Comparison of ENCODE assay signal across 20 mouse cellular contexts in genomic region chr19:7225096-7225690, GRCm38 (mm10). TPM values are rescaled to one million over a fixed set of nuclear protein-coding genes. Genes with fewer than 3 reads are reported as not detected.
DNase-seq lines count a peak whose midpoint lies in the region; ATAC-seq lines count a peak whose summit lies in the region.
"Had no signal": no experiment of that assay in that cellular context is flagged by ENCODE, and none has a peak within 500 bp of the region (broad histone marks: within the 10 kb centered on the region; RNA-seq: fewer than 3 reads in every experiment).

No protein-coding gene starts in this region.

- H3K9me3 ChIP-seq in kidney, embryonic 15.5 days (replicated peaks), result no peaks in the 10 kb centered on the region
- no peaks in the 10 kb centered on the region for H3K9me3 ChIP-seq in liver, embryonic 11.5 days (ENCODE audit: control insufficient read depth, low read length)
- H3K9me3 ChIP-seq in hindbrain, embryonic 12.5 days (replicated peaks), result no peaks in the 10 kb centered on the region
- H3K9me3 ChIP-seq: embryonic facial prominence, embryonic 13.5 days; forebrain, embryonic 12.5 days; heart, embryonic 13.5 days had no signal

- 0 out of 2 replicates have a peak, but pooled peaks cover 2% of the 10 kb centered on the region for H3K4me1 ChIP-seq in kidney, embryonic 15.5 days
- H3K4me1 ChIP-seq in liver, embryonic 11.5 days (replicated peaks; ENCODE audit: control insufficient read depth, insufficient read depth, low read length), result no peaks in the 10 kb centered on the region
- no peaks in the 10 kb centered on the region for H3K4me1 ChIP-seq in hindbrain, embryonic 12.5 days
- H3K4me1 ChIP-seq: embryonic facial prominence, embryonic 13.5 days; forebrain, embryonic 12.5 days had no signal

- no peak overlapping the region for H3K27ac ChIP-seq in kidney, embryonic 15.5 days
- H3K27ac ChIP-seq in liver, embryonic 11.5 days (ENCODE audit: low read depth, low read length), result no peak overlapping the region
- no peak overlapping the region for H3K27ac ChIP-seq in hindbrain, embryonic 12.5 days
- H3K27ac ChIP-seq: embryonic facial prominence, embryonic 13.5 days; forebrain, embryonic 12.5 days; heart, embryonic 13.5 days had no signal

- H3K4me3 ChIP-seq in kidney, embryonic 15.5 days (replicated peaks), result no peak overlapping the region
- H3K4me3 ChIP-seq in liver, embryonic 11.5 days (ENCODE audit: low read depth, low read length), result no peak overlapping the region
- H3K4me3 ChIP-seq in hindbrain, embryonic 12.5 days, result no peak overlapping the region
- H3K4me3 ChIP-seq: embryonic facial prominence, embryonic 13.5 days; forebrain, embryonic 12.5 days; heart, embryonic 13.5 days had no signal

- DNase-seq in kidney, adult 18-20 months, result peak; percentile 42
- peak; percentile 69 for DNase-seq in adipocyte (ENCODE audit: low spot score)
- peak; percentile 81 for DNase-seq in kidney, adult 9 months
- DNase-seq in kidney, postnatal 36 days, result peak; percentile 71 to 72
- no peak for DNase-seq in liver, embryonic 11.5 days (ENCODE audit: low spot score)
- DNase-seq: adrenal gland, adult 8-10 months; adrenal gland, postnatal 36 days; cerebellum, adult 11 months; cerebellum, adult 8-10 months; cerebellum, postnatal 14 days; gastrocnemius, postnatal 10 days; heart, postnatal 36 days had no signal

- H3K4me2 ChIP-seq in kidney, embryonic 15.5 days, result no peak overlapping the region
- no peak overlapping the region for H3K4me2 ChIP-seq in liver, embryonic 11.5 days
- no peak overlapping the region for H3K4me2 ChIP-seq in hindbrain, embryonic 12.5 days (replicated peaks)
- H3K4me2 ChIP-seq: embryonic facial prominence, embryonic 13.5 days; forebrain, embryonic 12.5 days; heart, embryonic 13.5 days had no signal

- no peak overlapping the region for H3K9ac ChIP-seq in kidney, embryonic 15.5 days
- H3K9ac ChIP-seq in liver, embryonic 11.5 days (ENCODE audit: low read depth, low read length), result no peak overlapping the region
- H3K9ac ChIP-seq in hindbrain, embryonic 12.5 days, result no peak overlapping the region; the same call in 1 of the 2 replicates
- H3K9ac ChIP-seq: embryonic facial prominence, embryonic 13.5 days; forebrain, embryonic 12.5 days; heart, embryonic 13.5 days had no signal

- no peaks in the 10 kb centered on the region for H3K27me3 ChIP-seq in kidney, embryonic 15.5 days
- H3K27me3 ChIP-seq in liver, embryonic 11.5 days (replicated peaks; ENCODE audit: control insufficient read depth, insufficient read depth, low read length), result no peaks in the 10 kb centered on the region
- H3K27me3 ChIP-seq in hindbrain, embryonic 12.5 days, result no peaks in the 10 kb centered on the region
- H3K27me3 ChIP-seq: CH12.LX; embryonic facial prominence, embryonic 13.5 days; forebrain, embryonic 12.5 days; heart, embryonic 13.5 days had no signal

- no peak for ATAC-seq in kidney, embryonic 15.5 days (replicated peaks; ENCODE audit: low FRiP score)
- no peak for ATAC-seq in liver, embryonic 11.5 days (replicated peaks; ENCODE audit: low FRiP score)
- ATAC-seq in hindbrain, embryonic 12.5 days (ENCODE audit: low FRiP score), result no peak
- ATAC-seq: forebrain, embryonic 16.5 days; hindbrain, embryonic 16.5 days had no signal

- WGBS in kidney, embryonic 15.5 days, result 78% methylated on average over 9 of the region's 9 CpGs
- 83% methylated on average over 9 of the region's 9 CpGs for WGBS in liver, embryonic 11.5 days
- 87% methylated on average over 9 of the region's 9 CpGs for WGBS in hindbrain, embryonic 12.5 days

- H3K36me3 ChIP-seq in kidney, embryonic 15.5 days, result peaks cover 48% of the 10 kb centered on the region
- H3K36me3 ChIP-seq in liver, embryonic 11.5 days (ENCODE audit: control insufficient read depth, insufficient read depth, low read length), result peaks cover 33% of the 10 kb centered on the region
- peaks cover 44% of the 10 kb centered on the region for H3K36me3 ChIP-seq in hindbrain, embryonic 12.5 days

RNA-seq across cellular contexts. Expression of gene Cox8a, which starts 7.8 kb away (rescaled TPM):
- 1,089 and 1,191 TPM in 2 replicates for polyA plus RNA-seq in kidney, embryonic 15.5 days (2015; fragmentation: Nextera tagmentation; extraction: Ambion mirVana)
- polyA plus RNA-seq in liver, embryonic 11.5 days (2014; fragmentation: Nextera tagmentation; extraction: Ambion mirVana), result 1,017 and 1,108 TPM in 2 replicates
- 715 and 817 TPM in 2 replicates for polyA plus RNA-seq in hindbrain, embryonic 12.5 days (2016; fragmentation: Nextera tagmentation; extraction: Ambion mirVana)

RNA-seq across cellular contexts. Expression of gene Naa40, which starts 15.8 kb away (rescaled TPM):
- 74.6 and 75.3 TPM in 2 replicates for polyA plus RNA-seq in kidney, embryonic 15.5 days (2015; fragmentation: Nextera tagmentation; extraction: Ambion mirVana)
- polyA plus RNA-seq in liver, embryonic 11.5 days (2014; fragmentation: Nextera tagmentation; extraction: Ambion mirVana), result 70.7 and 76.0 TPM in 2 replicates
- polyA plus RNA-seq in hindbrain, embryonic 12.5 days (2016; fragmentation: Nextera tagmentation; extraction: Ambion mirVana), result 75.9 and 77.6 TPM in 2 replicates

RNA-seq across cellular contexts. Expression of gene Otub1, which starts 19.1 kb away (rescaled TPM):
- 206 and 224 TPM in 2 replicates for polyA plus RNA-seq in kidney, embryonic 15.5 days (2015; fragmentation: Nextera tagmentation; extraction: Ambion mirVana)
- 139 and 140 TPM in 2 replicates for polyA plus RNA-seq in liver, embryonic 11.5 days (2014; fragmentation: Nextera tagmentation; extraction: Ambion mirVana)
- polyA plus RNA-seq in hindbrain, embryonic 12.5 days (2016; fragmentation: Nextera tagmentation; extraction: Ambion mirVana), result 217 and 218 TPM in 2 replicates

RNA-seq across cellular contexts. Expression of gene Rcor2, which starts 41.9 kb away (rescaled TPM):
- 15.9 and 16.0 TPM in 2 replicates for polyA plus RNA-seq in kidney, embryonic 15.5 days (2015; fragmentation: Nextera tagmentation; extraction: Ambion mirVana)
- 7.5 and 8.7 TPM in 2 replicates for polyA plus RNA-seq in liver, embryonic 11.5 days (2014; fragmentation: Nextera tagmentation; extraction: Ambion mirVana)
- polyA plus RNA-seq in hindbrain, embryonic 12.5 days (2016; fragmentation: Nextera tagmentation; extraction: Ambion mirVana), result 62.5 and 66.6 TPM in 2 replicates
